Mouse (Mus musculus): ENCODE measurements at regions not wholly inside any gene's neighbourhood (a gene's known extent, or its start where the extent isn't known, plus 50 kb on each side); places are given as distances from the start of the nearest gene placed in this dataset.
A peak's percentile ranks its signal among the peaks of the same experiment; 100 is the strongest.

- H3K27ac ChIP-seq = no peak overlapping the region
- no peak overlapping the region for H3K4me3 ChIP-seq (replicated peaks; ENCODE audit: low read depth, low read length)
- ATAC-seq (replicated peaks; ENCODE audit: low FRiP score, low read depth) = no peak
- DNase-seq (ENCODE audit: low spot score) = peak; percentile 65
- H3K36me3 ChIP-seq (ENCODE audit: insufficient read depth, low read length) = no peaks in the 10 kb centered on the region
- H3K4me2 ChIP-seq (ENCODE audit: low read length) = no peak overlapping the region
- TF ChIP-seq CTCF (IDR thresholded peaks at IDR 0.05; ENCODE audit: low read depth) = no peak
- H3K27me3 ChIP-seq (ENCODE audit: insufficient read depth, low read length) = no peaks in the 10 kb centered on the region
- 62% methylated on average over 3 of the region's 3 CpGs for WGBS
- H3K4me1 ChIP-seq (replicated peaks; ENCODE audit: insufficient read depth, low read length) = no peaks in the 10 kb centered on the region
- H3K9ac ChIP-seq (ENCODE audit: low read depth, low read length) = no peak overlapping the region
- H3K9me3 ChIP-seq (replicated peaks; ENCODE audit: low read length) = no peaks in the 10 kb centered on the region
Observed at GRCm38 (mm10) chr5:106773201-106773934, 76.3 kb upstream of the Zfp644 start.

- H3K36me3 ChIP-seq (ENCODE audit: insufficient read depth, low read length) = no peaks in the 10 kb centered on the region
- no peak overlapping the region for H3K4me3 ChIP-seq (replicated peaks; ENCODE audit: low read depth, low read length)
- no peak overlapping the region for H3K27ac ChIP-seq
- H3K27me3 ChIP-seq (ENCODE audit: insufficient read depth, low read length) = no peaks in the 10 kb centered on the region
- no peak for TF ChIP-seq CTCF (IDR thresholded peaks at IDR 0.05; ENCODE audit: low read depth)
- no peaks in the 10 kb centered on the region for H3K9me3 ChIP-seq (replicated peaks; ENCODE audit: low read length)
- ATAC-seq (replicated peaks; ENCODE audit: low FRiP score, low read depth) = no peak
- DNase-seq (ENCODE audit: low spot score) = no peak
- no peak overlapping the region for H3K9ac ChIP-seq (ENCODE audit: low read depth, low read length)
- H3K4me2 ChIP-seq (ENCODE audit: low read length) = no peak overlapping the region
- WGBS = 73% methylated on average over 1 of the region's 1 CpGs
- H3K4me1 ChIP-seq (replicated peaks; ENCODE audit: insufficient read depth, low read length) = no peaks in the 10 kb centered on the region
Observed at GRCm38 (mm10) chr5:106771029-106771428, 73.9 kb upstream of the Zfp644 start.

GRCm38 (mm10) chr5:106765335-106765734 is 68.2 kb upstream of the Zfp644 start:
- no peak for ATAC-seq (replicated peaks; ENCODE audit: low FRiP score, low read depth)
- no peaks in the 10 kb centered on the region for H3K9me3 ChIP-seq (replicated peaks; ENCODE audit: low read length)
- no peaks in the 10 kb centered on the region for H3K27me3 ChIP-seq (ENCODE audit: insufficient read depth, low read length)
- no peak overlapping the region for H3K9ac ChIP-seq (ENCODE audit: low read depth, low read length)
- H3K27ac ChIP-seq = no peak overlapping the region
- no peak for DNase-seq (ENCODE audit: low spot score)
- 90% methylated on average over 3 of the region's 3 CpGs for WGBS
- H3K4me3 ChIP-seq (replicated peaks; ENCODE audit: low read depth, low read length) = no peak overlapping the region
- no peaks in the 10 kb centered on the region for H3K4me1 ChIP-seq (replicated peaks; ENCODE audit: insufficient read depth, low read length)
- H3K36me3 ChIP-seq (ENCODE audit: insufficient read depth, low read length) = no peaks in the 10 kb centered on the region
- TF ChIP-seq CTCF (IDR thresholded peaks at IDR 0.05; ENCODE audit: low read depth) = no peak
- H3K4me2 ChIP-seq (ENCODE audit: low read length) = no peak overlapping the region

- no peaks in the 10 kb centered on the region for H3K36me3 ChIP-seq (ENCODE audit: insufficient read depth, low read length)
- H3K4me2 ChIP-seq (ENCODE audit: low read length) = no peak overlapping the region
- no peaks in the 10 kb centered on the region for H3K27me3 ChIP-seq (ENCODE audit: insufficient read depth, low read length)
- no peak overlapping the region for H3K9ac ChIP-seq (ENCODE audit: low read depth, low read length)
- H3K27ac ChIP-seq = no peak overlapping the region
- ATAC-seq (replicated peaks; ENCODE audit: low FRiP score, low read depth) (no peak), DNase-seq (ENCODE audit: low spot score) (peak; percentile 19)
- no peak for TF ChIP-seq CTCF (IDR thresholded peaks at IDR 0.05; ENCODE audit: low read depth)
- 33% methylated on average over 3 of the region's 3 CpGs for WGBS
- no peaks in the 10 kb centered on the region for H3K4me1 ChIP-seq (replicated peaks; ENCODE audit: insufficient read depth, low read length)
- no peaks in the 10 kb centered on the region for H3K9me3 ChIP-seq (replicated peaks; ENCODE audit: low read length)
- H3K4me3 ChIP-seq (replicated peaks; ENCODE audit: low read depth, low read length) = no peak overlapping the region
Observed at GRCm38 (mm10) chr5:106763283-106763682, 66.2 kb upstream of the Zfp644 start.

- peaks cover 11% of the 10 kb centered on the region; the same call in 1 of the 2 replicates for H3K27me3 ChIP-seq (ENCODE audit: insufficient read depth, low read length)
- H3K4me1 ChIP-seq (replicated peaks; ENCODE audit: insufficient read depth, low read length) = no peaks in the 10 kb centered on the region
- H3K4me3 ChIP-seq (replicated peaks; ENCODE audit: low read depth, low read length) = no peak overlapping the region
- H3K9ac ChIP-seq (ENCODE audit: low read depth, low read length) = no peak overlapping the region
- H3K4me2 ChIP-seq (ENCODE audit: low read length) = peak overlapping the region; percentile 23
- H3K27ac ChIP-seq = no peak overlapping the region
- no peaks in the 10 kb centered on the region for H3K36me3 ChIP-seq (ENCODE audit: insufficient read depth, low read length)
- H3K9me3 ChIP-seq (replicated peaks; ENCODE audit: low read length) = no peaks in the 10 kb centered on the region
- no peak for TF ChIP-seq CTCF (IDR thresholded peaks at IDR 0.05; ENCODE audit: low read depth)
- WGBS = 15% methylated on average over 15 of the region's 16 CpGs
- ATAC-seq (replicated peaks; ENCODE audit: low FRiP score, low read depth) (no peak), DNase-seq (ENCODE audit: low spot score) (no peak)
Observed at GRCm38 (mm10) chr5:106758036-106758435, 60.9 kb upstream of the Zfp644 start.

GRCm38 (mm10) chr5:106757436-106757835 is 60.3 kb upstream of the Zfp644 start:
- Histone ChIP-seq H3K36me3 (ENCODE audit: insufficient read depth, low read length) (no peaks in the 10 kb centered on the region), H3K27ac (no peak overlapping the region), H3K9ac (ENCODE audit: low read depth, low read length) (no peak overlapping the region), H3K4me3 (replicated peaks; ENCODE audit: low read depth, low read length) (0 out of 2 replicates have a peak overlapping the region, but pooled peaks have one; percentile 10), H3K4me1 (replicated peaks; ENCODE audit: insufficient read depth, low read length) (no peaks in the 10 kb centered on the region), H3K27me3 (ENCODE audit: insufficient read depth, low read length) (peaks cover 11% of the 10 kb centered on the region; the same call in 1 of the 2 replicates), H3K4me2 (ENCODE audit: low read length) (peak overlapping the region; percentile 23), H3K9me3 (replicated peaks; ENCODE audit: low read length) (no peaks in the 10 kb centered on the region)
- ATAC-seq (replicated peaks; ENCODE audit: low FRiP score, low read depth) (no peak), DNase-seq (ENCODE audit: low spot score) (no peak)
- 3% methylated on average over 14 of the region's 14 CpGs for WGBS
- TF ChIP-seq CTCF (IDR thresholded peaks at IDR 0.05; ENCODE audit: low read depth) = no peak
